Mouse (Mus musculus): ENCODE data around the gene Dhx37.
A peak's percentile ranks its signal among the peaks of the same experiment; 100 is the strongest.
"Not testable (repeated sequence)": the region's sequence is repeated elsewhere in the genome, so short reads cannot be mapped to it uniquely, and the experiment has no call there.

The Dhx37 gene

GRCm38 (mm10) chr5:125389579-125390441, 44.1 kb downstream of the Dhx37 start, which contains the start of gene Ubc:
Gene Ubc, minus strand, starts transcription at chr5:125390202.
- peak; percentile 90 for DNase-seq (ENCODE audit: low read depth, low spot score)

GRCm38 (mm10) chr5:125389131-125389578, 44.8 kb downstream of the Dhx37 start, which contains the start of gene Gm10382:
Gene Gm10382, plus strand, starts transcription at chr5:125389322.
- DNase-seq (ENCODE audit: low read depth, low spot score) = peak; percentile 92

DNA sequence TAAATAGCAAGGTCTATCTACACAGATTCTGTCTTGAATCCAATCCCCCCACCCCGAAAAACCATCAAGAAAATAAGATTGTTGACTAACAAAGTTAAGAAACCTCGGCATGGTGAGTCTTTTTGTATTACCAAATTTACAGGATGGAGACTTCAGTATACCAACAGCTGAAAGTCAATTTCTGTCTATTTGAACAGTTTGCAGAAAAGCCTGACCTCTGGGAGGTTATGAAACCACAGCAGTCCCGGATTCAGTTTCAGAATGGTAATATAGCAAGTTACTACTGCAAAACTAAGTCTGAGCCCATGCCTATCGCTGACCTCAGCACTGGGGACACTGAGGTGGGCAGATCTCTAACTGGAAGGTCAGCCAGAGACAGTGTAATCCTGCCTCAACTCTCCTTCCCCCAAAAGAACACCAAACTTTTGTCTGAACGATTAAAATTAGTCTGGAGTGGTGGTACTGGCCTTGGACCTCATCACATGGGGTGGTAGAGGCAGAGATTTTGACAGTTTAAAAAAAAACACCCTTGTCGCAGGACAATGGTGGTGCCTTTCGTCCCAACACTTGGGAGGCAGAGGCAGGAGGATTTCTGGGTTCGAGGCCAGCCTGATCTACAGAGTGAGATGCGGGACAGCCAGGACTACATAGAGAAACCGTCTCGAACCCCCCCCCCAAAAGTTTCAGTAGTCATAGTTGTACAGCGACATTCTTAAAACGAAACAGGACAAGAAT, 45.4 kb downstream of the Dhx37 start:
- DNase-seq (ENCODE audit: low read depth, low spot score) = peak; percentile 26

GRCm38 (mm10) chr5:125387295-125387694, 46.6 kb downstream of the Dhx37 start:
- not testable (repeated sequence) for DNase-seq (ENCODE audit: low read depth, low spot score)

GRCm38 (mm10) chr5:125385215-125385940, 48.5 kb downstream of the Dhx37 start:
- peak; percentile 57 for DNase-seq (ENCODE audit: low read depth, low spot score)

GRCm38 (mm10) chr5:125384512-125385214, 49.3 kb downstream of the Dhx37 start:
- peak; percentile 44 for DNase-seq (ENCODE audit: low read depth, low spot score)

- DNase-seq (ENCODE audit: low read depth, low spot score) = no peak
Observed at GRCm38 (mm10) chr5:125383637-125384420, 50.1 kb downstream of the Dhx37 start.

- peak; percentile 69 for DNase-seq (ENCODE audit: low read depth, low spot score)
Observed at GRCm38 (mm10) chr5:125382673-125383558, 51.0 kb downstream of the Dhx37 start.

GRCm38 (mm10) chr5:125381954-125382672, 51.8 kb downstream of the Dhx37 start:
- no peak for DNase-seq (ENCODE audit: low read depth, low spot score)

DNA sequence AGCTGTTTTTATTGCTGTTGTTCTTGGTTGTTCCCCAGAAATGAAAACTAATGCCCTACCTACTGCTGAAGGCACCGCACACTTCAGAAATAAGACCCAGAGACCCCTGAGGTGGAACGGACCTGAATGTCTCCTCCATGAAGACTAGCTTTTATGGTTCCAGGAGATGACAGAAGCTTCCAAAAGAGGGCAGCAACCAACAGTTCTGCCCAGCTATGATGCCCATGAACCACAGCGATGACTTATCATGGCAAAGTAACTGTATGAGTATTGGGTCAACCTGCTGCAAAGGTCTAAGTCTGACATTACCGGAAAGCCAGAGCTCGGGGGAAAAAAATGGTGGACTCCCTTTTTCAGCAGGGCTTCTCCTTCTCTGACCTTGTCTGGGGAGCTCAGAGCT, 55.0 kb downstream of the Dhx37 start:
- DNase-seq (ENCODE audit: low read depth, low spot score) = no peak

DNA sequence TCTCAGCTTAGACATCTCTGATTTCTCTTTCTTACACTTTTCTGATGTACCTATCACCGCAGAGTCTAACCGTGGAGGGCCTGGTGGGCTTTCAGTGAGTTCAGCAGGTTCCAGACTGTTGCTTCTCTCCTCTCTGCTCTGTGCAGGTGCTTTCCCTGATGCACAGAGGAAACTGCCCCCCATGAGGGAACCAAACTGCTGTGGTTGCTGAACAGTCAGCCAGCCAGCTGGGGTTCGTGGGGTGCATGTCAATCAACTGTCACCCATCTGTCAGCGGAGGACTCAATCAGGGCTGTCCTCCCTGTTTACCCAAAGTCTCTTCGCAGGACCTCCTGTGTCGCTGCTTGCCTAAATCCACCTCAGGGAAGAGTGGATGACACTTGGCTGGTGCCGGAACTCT, 56.7 kb downstream of the Dhx37 start:
- DNase-seq (ENCODE audit: low read depth, low spot score) = no peak

DNA sequence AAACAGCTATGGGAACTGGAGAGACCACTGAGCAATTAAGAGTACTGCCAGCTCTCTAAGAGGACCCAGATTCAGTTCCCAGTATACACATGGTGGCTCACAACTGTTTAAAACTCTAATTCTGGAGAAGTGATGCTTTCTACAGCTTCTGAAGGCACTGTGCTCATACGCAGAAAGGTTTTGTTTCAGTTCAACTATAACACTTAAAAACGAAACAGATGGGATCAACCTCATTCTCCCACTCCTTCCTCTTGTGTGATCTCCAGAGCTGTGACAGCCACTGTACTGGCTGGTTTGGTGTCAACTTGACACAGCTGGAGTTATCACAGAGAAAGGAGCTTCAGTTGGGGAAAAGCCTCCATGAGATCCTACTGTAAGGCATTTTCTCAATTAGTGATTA, 58.0 kb downstream of the Dhx37 start:
- DNase-seq (ENCODE audit: low read depth, low spot score) = no peak

- no peak for DNase-seq (ENCODE audit: low read depth, low spot score)
Observed at GRCm38 (mm10) chr5:125372027-125372426, 61.9 kb downstream of the Dhx37 start.

GRCm38 (mm10) chr5:125370950-125371693, 62.8 kb downstream of the Dhx37 start:
- DNase-seq (ENCODE audit: low read depth, low spot score) = peak; percentile 50

DNA sequence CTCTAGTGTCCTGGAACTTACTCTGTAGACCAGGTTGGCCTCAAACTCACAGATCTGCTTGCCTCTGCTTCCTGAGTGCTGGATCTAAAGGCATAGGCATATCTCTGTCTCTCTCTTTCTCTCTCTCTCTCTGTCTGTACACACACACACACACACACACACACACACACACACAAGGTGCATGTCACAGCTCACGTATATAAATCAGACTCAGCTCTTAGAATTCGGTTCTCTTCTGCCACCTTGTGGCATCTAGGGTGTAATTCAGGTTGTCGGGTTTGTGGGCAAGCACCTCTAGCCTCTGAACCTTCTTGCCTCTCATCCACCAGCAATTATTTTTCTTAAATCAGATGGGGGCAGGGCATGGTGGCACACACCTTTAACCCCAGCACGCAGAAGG, 65.4 kb downstream of the Dhx37 start:
- DNase-seq (ENCODE audit: low read depth, low spot score) = peak; percentile 81

DNA sequence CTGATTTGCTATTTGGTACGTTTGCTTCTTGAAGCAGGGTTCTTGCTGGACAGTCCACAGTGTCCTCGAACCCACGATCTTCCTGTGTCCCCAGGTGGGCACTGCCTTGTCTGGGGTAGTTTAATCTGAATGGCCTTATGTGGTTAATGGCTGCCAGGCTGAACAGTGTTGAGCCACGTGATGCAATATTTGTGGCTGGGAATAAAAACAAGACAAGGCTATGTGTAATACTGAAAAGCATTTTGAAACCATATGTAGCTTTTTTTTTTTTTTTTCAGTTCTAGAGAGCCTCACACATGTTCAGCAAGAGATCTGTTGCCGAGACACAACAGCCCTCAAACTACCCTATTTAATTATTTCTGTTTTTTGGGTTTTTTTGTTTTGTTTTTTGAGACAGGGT, 65.8 kb downstream of the Dhx37 start:
- no peak for DNase-seq (ENCODE audit: low read depth, low spot score)

GRCm38 (mm10) chr5:125364851-125365429, 69.0 kb downstream of the Dhx37 start:
- DNase-seq (ENCODE audit: low read depth, low spot score) = peak; percentile 18

GRCm38 (mm10) chr5:125363894-125364293, 70.0 kb downstream of the Dhx37 start:
- no peak for DNase-seq (ENCODE audit: low read depth, low spot score)

All from ZHBTc4 (cell line).